Mouse (Mus musculus) liver, embryonic 18 days (tissue): ENCODE measurements around the gene Slf2. TPM values are rescaled to one million over a fixed set of nuclear protein-coding genes. Genes with fewer than 3 reads are reported as not detected.

Experiments used
- polyA plus RNA-seq: library from polyadenylated mRNA; depleted of rRNA; stranded (reverse); fragments of >200 nt; gene quantifications from 2 replicates; pipeline ENCODE4 v1.2.3, GENCODE M21; 2012; rRNA removed

Slf2 gene
- polyA plus RNA-seq = 6.4 and 8.3 TPM in 2 replicates

GRCm38 (mm10) chr19:44930744-44931453, at the start of gene Slf2:
Gene Slf2 (plus strand): TSS chr19:44931151.

GRCm38 (mm10) chr19:44988831-44989566, 58.0 kb downstream of the Slf2 start, which contains the start of gene Sema4g:
Gene Sema4g (plus strand): TSS chr19:44989101.

GRCm38 (mm10) chr19:45005444-45005843, 74.5 kb downstream of the Slf2 start, which contains the start of gene Twnk:
Gene Twnk (plus strand): TSS chr19:45005663.

GRCm38 (mm10) chr19:45005957-45006712, 75.2 kb downstream of the Slf2 start, which contains the start of gene Mrpl43:
Gene Mrpl43 (minus strand): TSS chr19:45006442.

GRCm38 (mm10) chr19:45014335-45014971, 83.5 kb downstream of the Slf2 start, which contains the start of gene Lzts2:
Gene Lzts2 (plus strand): TSS chr19:45014414.

Other genes starting within 250 kb of the Slf2 start
- gene Pax2, start 175.1 kb upstream of the Slf2 start, polyA plus RNA-seq = not detected in 2 replicates
- gene Sema4g, start 58.0 kb downstream of the Slf2 start, polyA plus RNA-seq = 108 and 124 TPM in 2 replicates
- 12.0 and 13.9 TPM in 2 replicates for gene Twnk, start 74.5 kb downstream of the Slf2 start, polyA plus RNA-seq
- gene Mrpl43, start 75.3 kb downstream of the Slf2 start, polyA plus RNA-seq = 32.8 and 35.0 TPM in 2 replicates
- 7.3 and 7.9 TPM in 2 replicates for gene Lzts2, start 83.3 kb downstream of the Slf2 start, polyA plus RNA-seq
- 0.03 and 0.04 TPM in 2 replicates for gene Pdzd7, start 114.6 kb downstream of the Slf2 start, polyA plus RNA-seq
- 2.6 and 3.1 TPM in 2 replicates for gene Sfxn3, start 116.4 kb downstream of the Slf2 start, polyA plus RNA-seq
- gene Kazald1, start 144.1 kb downstream of the Slf2 start, polyA plus RNA-seq = 0.28 and 0.34 TPM in 2 replicates
- gene Tlx1, start 219.5 kb downstream of the Slf2 start, polyA plus RNA-seq = 0.06 TPM in 1 of 2 replicates, not detected in the other